Mouse (Mus musculus) spleen, adult 12 weeks (tissue): ENCODE measurements around the gene Cbfa2t2.

Experiments used
- DNase-seq: peaks from one replicate; pipeline ENCODE4 v3.0.0; 2022; ENCODE audit warnings: low spot score

Gene Cbfa2t2

DNA sequence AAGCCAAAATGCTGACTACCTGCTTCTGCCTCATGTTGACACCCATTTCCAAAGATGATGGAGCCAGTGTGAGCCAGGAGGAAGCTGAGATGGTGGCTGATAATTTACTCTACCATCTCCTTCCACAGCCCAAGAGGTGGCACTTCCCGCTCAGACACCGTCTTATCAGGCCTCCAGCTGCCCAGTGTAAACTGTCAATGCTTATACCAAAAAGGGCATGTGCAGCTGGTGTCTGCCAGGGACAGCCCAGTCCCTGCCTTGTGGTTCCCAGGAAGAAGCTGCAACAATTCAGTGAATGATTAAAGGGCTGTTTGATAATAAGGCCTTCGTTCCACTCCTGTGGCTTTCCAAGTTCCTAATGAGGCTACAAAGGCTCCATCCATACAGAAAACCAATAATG lies 102.4 kb downstream of the Cbfa2t2 start:
- no peak for DNase-seq

DNA sequence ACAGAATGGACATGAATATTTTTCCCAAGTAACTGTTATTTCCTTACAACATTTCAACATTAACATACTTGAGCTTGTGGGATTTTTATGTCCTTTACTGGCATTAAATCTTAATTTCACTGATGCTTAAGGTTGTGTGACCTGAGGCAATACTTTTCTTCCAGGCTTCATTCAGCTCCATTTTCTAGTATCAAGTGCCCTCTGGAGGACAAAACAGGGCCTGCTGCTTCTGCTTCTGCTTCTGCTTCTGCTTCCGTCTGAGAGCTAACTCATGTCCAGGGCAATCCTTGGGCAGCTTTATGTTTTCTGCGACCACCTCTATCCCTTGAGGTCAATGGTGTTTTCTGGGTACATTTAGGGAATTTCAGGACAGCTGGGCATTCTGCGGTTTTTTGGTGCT lies 103.4 kb downstream of the Cbfa2t2 start:
- DNase-seq = no peak

DNA sequence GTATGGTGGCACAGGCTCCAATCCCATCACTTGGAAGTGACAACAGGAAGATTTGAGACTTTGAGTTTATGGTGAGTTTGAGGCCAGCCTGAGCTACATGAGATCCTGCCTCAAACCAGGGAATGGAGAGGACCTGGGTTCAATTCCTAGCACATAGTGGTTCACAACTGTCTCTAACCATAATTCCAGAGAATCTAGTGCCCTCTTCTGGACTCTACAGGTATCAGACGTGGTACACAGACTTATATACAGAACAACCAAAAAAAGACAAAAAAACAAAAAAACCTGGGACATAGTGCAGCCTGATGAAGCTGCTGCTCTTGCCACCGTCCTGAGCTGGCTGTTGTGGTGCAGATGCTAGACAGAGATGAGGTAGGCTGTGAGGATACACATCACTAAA lies 105.3 kb downstream of the Cbfa2t2 start:
- DNase-seq = no peak

DNA sequence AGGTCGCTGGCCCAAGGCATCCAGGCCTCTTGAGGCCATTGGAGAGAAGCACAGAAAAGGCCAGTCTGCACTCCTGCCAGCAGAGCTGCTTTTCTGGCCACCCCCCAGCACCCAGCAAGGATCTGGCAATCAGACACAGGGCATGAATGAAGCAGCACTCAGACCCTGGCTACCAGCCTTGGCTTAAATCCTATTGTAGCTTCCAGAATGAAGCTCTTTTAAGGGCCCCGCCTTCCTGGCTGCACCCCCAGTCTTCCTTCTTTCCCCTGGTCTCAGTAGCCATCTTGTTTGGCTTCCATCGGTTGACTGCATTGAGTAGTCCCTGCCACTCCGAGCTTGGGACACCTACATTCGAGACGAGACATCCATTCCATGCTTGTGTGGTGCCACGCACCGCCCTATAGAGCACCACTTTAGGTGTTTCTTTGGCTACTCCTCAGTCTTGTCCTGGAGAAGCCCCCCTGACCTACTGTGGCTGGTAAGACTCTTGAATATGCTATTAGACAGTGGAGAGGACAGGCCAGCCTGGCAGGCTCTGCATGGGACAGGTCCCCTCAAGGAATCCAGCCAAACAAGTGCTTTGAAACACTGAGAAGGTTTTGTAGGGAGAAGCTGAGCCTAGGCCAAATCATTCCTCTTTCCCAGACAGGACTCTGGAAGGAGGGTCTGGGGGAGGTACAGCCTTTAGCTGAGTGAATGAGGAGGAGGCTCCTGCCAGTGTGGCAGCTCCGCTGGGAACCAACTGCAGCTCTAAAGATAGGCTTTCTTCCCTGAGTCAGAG lies 107.5 kb downstream of the Cbfa2t2 start:
- DNase-seq = no peak

DNA sequence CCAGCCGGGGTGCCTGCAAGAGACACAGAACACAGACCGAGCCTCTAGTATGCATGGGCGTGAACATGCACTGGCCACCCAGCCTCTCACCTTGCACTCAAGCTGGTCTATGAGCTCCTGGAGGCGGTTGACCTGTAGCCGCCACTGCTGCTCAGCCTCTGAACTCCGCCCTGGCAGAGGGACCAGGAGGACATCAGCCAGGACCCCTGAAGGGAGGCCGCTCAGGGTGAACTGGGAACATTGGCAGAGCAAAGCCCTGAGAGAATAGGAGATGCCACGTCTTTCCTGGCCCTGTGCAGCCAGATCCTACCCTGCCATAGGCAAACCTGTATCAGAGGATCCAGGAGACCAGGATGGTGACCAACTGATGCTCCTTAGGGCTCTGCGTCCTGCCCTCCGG lies 110.4 kb downstream of the Cbfa2t2 start, which contains the start of gene 1700003F12Rik:
Gene 1700003F12Rik (plus strand): TSS at position 375 of the 400 bp plus-strand sequence.
- DNase-seq = no peak

DNA sequence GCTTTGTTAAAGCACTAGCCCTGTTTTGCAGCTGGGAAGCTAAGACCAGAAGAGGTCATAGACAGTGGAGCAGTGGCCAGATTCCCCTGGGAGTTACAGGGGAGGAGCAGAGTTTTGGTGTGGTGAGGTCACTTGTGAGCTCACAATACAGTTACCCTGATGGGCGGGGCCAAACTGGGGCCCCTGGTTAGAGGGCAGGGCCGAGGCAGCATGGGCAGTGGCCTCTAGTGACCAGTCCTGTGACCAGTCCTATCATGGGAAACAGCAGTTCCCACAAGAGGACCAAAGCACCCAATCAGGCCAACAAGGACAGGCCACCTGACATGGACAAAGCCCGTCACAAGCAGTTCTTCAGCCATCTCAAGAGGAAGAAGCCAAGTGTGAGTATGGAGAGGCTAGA lies 112.4 kb downstream of the Cbfa2t2 start:
- DNase-seq = no peak

DNA sequence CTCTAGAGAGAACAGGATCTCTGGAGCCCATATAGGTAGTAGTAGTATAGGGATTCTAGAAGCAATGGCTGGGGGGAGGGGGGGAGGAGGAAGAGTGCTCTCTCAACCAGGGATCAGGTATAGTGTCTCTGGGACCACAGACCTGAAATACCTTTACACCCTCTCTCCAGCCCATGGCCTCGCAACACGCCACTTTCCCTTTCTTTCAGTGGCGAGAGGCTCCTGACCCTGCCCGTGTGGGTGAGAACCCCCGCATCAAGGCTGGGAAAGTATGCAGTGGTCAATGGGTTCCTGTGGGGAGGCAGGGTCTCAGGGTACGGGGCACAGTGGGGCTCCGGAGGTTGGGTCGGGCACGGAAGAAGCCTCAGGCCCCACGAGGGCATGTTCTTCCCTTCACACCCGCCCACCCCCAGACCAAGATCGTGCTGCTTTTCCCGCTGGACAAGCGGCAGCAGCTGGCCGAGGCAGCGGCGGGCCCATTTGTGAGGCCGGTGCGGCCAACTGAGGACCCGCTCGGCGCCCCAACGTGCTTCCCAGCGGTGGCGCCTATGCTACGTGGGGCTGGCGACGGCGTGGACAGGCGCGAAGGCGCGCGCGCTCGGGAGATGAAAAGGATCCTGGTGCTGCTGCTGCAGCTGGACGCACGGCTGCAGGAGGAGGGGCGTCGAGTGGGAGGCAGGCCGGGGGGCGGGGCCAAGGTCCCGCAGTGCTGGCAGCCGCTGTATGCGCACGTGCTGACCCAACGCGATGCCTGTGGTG lies 113.0 kb downstream of the Cbfa2t2 start:
- DNase-seq = peak; percentile 31

DNA sequence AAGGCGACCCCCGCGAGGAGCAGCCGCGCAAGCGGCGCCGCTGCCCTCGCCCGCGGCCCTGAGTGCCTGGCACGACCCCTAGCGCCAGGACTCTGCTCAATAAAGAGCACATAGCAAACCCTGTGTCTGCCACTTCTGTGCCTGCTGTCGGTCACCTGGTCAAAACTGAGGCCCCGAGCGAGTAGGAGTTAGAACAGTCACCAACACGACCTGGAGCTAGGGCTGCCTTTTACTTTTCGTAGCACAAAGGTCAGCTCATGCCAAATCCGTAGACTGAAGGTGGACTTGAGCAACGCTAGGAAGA lies 113.6 kb downstream of the Cbfa2t2 start:
- no peak for DNase-seq

DNA sequence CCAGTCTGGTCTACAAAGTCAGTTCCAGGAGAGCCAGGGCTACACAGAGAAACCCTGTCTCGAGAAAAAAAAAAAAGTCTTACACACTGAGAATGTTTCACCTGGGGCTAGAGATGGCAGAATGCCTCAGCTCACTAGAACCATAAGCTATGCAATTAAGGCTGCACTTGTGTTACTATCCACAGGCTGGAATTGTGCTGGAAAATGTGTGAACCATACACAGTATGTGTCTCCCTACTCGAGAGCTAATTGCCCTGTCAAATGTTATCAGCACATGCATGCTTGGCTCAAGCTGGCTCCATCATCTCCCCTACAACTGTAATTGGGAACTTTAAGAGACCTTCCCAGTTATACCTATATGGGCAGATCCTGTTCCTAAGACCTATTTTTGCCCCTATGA lies 114.7 kb downstream of the Cbfa2t2 start:
- no peak for DNase-seq

DNA sequence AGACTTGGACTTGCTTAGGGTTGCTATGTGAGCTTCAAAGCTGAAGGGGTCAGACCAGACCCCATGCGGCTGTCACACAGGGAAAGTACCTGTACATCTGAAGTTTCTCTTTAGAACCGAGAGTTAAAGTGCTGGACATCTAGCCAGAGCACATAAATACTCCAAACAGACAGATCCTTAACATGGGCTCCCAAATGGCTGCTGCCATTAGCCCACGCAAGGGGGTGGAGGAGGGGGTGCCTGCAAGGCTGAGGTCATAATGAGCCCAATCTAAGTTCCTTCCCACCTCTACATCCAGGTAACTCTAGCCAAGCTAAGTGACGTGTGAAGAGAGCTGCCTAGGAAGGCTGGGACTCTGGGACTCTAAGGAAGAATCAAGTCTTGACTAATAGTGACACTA lies 115.2 kb downstream of the Cbfa2t2 start, which contains the start of gene Actl10:
Gene Actl10 (plus strand): TSS at position 301 of the 400 bp plus-strand sequence.
- DNase-seq = no peak

DNA sequence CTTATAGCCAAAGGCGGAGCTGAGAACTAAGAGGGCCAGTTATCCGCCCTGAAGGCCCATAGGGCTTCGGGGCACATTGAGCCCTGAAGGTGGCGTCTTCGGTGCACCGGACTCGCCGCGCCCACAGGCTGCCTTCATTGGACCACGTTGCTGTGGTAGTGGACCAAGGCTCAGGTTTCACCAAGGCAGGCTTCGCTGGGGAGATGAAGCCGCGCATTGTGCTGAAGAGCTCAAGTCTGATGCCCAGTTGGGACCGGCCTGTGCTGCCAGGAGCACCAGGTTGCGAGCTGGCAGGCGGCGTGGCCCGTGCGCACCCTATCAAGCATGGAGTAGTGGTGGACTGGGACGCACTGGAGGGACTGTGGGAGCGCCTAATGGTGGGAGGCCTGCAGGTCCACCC lies 115.6 kb downstream of the Cbfa2t2 start:
- DNase-seq = no peak

DNA sequence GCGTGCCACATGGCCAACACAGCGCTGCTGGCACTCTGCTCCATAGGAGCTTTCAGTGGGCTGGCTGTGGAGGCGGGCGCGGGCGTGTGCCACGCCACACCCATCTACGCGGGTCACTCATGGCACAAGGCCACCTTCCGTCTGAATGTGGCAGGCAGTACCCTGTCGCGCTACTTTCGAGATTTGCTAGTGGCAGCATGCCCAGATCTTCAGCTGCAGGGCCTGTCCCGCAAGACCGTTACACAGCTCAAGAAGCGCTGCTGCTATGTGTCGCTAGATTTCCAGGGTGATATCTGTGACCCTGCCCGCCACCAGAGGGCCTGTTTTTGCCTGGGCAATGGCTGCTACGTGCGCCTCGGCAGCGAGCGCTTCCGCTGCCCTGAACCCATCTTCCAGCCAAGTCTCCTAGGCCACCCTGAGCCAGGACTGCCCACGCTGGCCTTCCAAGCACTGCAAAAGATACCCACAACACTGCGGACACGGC lies 116.2 kb downstream of the Cbfa2t2 start:
- DNase-seq = peak; percentile 30

DNA sequence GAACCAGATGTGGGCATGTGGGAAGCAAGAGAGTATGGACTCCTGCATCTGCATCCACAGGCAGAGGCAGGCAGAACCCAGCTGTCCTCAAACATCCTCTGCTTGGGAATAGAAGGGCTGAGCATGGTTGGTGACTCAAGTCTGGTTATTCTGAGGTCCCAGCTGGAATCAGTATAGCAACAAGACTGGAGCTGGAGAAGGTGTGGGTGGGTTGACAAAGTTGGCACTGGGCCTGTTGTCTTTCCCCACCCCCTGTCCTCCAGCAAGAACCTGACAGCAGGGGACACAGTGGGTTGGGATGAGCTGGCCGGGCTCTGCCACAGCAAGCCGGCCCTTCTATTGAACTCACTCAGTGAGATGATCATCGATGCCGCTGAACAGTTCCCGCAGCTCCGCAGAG lies 119.0 kb downstream of the Cbfa2t2 start:
- DNase-seq = no peak

DNA sequence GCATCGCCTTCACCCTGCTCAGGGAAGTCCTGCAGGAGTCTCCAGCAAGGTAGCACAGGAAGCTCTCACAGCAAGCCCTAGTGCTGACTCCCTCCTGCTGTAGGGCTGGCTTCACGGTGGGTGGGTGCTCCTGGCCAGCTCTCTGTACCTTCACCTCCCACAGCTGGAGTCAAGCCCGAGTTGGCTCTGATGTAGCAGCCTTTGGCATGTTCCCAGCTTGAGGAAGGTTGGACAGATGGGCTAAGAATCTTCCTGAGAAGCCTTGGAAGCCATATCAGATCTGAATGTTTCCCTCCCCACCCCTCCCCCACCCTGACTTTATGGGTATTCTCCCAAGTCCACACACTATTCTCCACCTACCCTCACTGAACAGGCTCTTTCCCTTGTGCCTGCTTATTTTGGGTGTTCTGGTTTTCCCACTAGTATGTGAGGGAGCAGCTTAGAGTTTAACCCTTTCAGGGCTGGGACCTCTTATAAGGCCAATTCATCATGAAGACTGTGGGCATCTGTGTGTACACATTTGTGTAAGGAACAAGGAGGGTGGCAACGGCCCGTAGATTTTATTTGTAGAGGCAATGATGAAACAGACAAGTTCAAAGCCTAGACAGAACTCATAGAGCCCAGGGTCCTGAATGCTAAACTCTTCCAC lies 121.0 kb downstream of the Cbfa2t2 start:
- DNase-seq = no peak

DNA sequence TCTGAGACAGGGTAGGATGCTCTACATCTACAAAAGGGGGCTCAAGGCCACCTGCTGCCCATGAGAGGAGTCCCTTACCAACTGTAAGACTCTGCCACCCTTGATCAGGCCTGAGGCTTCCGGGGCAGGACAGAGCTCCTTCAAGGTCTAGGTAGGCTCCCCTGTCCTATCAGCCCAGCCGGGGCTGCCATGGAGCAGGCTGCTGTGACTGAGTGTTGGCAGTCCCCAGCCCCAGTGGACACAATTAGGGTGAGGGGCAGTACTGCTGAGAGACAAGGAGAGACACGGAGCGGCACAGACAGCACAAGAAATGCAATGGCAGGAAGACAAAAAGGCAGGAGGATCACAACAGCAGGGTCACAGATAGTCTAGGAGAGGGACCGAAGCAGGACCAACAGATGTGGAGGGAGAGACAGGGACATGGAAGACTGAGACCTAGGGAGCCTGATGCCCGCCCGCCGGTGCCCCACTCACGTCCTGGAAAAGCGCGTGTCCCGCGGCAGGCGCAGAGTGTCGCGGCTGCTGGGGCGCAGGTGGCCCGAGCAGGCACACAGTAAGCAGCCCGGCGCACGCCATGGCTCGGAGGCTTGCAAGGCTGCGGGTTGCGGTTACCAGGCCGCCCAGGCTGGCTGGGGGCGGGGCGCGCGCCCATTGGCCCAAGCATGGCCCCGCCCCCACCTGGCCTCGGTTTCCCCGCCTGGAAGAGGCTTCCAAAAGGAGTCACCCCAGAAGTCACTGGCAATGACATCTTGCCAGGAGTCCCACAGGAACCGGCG lies 122.2 kb downstream of the Cbfa2t2 start, which contains the start of gene Necab3:
Gene Necab3 (minus strand): TSS at position 627 of the 776 bp plus-strand sequence.
- peak; percentile 19 for DNase-seq

DNA sequence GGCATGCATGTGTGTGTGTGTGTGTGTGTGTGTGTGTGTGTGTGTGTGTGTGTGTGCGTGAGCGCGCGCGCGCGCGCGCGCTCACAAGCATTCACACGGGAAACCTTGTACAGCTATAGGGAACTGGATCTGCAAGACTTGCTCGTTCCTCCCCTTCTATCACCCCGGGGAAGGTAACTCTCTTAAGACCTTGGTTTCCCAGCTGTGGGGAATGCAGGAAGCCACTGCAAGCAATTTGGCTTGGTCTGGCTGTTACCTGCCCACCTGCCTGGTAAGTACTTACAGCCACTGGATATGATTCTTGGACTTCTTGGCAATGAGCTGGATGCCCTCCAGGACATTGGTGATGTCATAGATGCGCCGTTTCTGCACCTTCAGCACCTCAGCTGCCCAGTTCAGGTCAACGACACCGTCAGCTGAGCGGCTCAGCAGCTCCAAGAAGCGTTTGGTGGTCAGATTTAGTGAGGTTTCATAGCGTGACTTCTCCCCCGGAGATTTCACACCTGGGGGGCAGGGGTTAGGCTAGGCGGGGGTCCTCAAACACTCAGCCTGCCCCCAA lies 127.4 kb downstream of the Cbfa2t2 start:
- DNase-seq = no peak

DNA sequence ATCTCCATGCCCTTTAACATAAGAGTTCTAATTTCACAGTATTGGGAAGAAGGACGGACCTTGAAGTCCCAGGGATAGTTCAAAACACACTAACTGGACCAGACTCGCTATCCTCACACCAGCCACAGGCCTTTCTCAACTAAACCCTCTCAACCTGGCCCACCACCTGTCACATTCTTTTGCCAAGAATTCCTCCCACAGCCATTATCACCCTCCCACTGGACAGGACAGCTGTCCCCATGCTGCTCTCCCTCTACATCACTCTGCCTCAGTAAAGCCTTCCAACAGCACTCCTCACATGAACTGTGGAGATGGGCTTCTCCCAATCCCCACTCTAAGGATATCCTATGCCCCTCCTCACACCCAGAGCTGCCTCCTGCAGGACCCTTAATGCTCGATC lies 129.3 kb downstream of the Cbfa2t2 start:
- no peak for DNase-seq

DNA sequence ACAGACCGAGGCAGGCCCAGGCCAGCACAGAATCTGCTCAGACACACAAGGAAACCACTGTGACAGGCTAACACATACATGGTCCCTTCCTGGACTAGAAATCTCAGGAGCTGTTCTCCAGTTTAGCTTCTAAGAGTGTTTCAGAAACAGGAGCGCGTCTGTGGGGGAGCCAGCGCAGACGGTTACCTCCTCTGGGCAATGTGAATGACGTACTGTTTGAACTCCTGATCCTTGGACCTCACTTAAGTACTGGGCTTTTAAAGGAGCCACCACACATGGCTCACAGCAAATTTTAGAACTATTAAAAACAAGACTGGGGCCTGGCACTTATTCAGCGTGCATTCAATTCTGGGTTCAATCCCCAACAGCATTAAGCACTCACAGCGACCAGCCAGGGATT lies 130.4 kb downstream of the Cbfa2t2 start:
- no peak for DNase-seq

DNA sequence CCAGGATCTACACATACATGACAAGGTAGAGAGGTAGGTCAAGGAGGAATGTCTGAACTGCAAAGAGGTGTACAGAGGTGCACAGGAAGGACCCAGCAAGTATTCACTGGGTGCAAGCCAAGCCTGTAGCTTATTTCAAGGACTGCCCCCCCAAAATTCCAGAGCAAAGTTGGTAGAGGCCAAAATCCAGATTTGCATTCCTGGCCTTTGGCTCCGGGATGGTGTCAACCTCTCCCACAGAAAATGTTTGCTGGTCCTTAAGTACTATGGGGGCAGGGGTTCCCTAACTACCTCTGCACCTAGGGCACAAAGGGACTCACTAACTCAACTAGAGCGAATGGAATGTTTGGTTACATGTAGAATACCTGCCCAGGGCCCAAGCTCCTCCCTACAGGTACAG lies 131.5 kb downstream of the Cbfa2t2 start:
- DNase-seq = no peak

DNA sequence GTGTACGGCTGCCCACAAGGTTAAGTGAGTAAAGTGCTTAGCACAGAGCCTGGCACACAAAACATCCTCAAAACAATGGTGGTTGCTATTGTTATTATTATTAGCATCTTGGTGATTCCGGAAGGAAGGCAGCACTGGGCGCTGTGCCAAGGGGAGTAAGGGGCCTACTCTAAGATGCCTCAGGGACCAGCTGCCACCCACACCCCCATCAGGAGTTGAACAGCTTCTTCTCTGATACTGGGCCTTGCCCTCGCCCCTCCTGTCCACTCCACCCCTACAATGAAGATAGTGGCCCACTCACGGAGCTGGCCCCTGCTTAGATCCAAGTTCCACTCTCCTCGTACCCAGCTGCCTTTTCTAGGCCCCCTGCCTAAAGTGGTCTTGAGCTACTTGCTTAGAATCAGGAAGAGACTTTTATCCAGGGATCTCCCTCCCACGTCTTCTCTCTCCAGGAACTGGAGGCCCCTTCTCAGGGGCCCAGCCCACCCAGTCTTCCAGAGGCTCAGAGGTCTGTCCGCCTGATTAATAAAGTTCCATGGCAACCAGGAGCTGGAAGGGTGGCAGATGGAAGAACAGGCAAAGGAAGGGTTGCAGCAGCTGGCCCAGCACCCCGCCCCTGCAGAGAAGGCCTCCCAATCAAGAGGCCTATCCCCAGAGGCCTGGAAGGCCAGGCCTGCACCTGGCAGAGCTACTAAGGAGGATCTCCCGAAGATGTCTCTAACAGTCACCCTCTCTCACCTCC lies 132.2 kb downstream of the Cbfa2t2 start:
- no peak for DNase-seq
